Mouse (Mus musculus): Measurements from ENCODE around the gene Hydin.
"Not testable (repeated sequence)": the region's sequence is repeated elsewhere in the genome, so short reads cannot be mapped to it uniquely, and the experiment has no call there.

The Hydin gene

GRCm38 (mm10) chr8:110340090-110340703, 73.4 kb downstream of the Hydin start:
- no peak for DNase-seq

- DNase-seq: no peak
Observed at GRCm38 (mm10) chr8:110345697-110346394, 79.1 kb downstream of the Hydin start.

GRCm38 (mm10) chr8:110346915-110347314, 80.1 kb downstream of the Hydin start:
- DNase-seq: no peak

GRCm38 (mm10) chr8:110350725-110351124, 83.9 kb downstream of the Hydin start:
- no peak for DNase-seq

GRCm38 (mm10) chr8:110351909-110352308, 85.1 kb downstream of the Hydin start:
- DNase-seq: no peak

- no peak for DNase-seq
Observed at GRCm38 (mm10) chr8:110362975-110363374, 96.2 kb downstream of the Hydin start.

- peak; percentile 11 for DNase-seq
Observed at GRCm38 (mm10) chr8:110372836-110373235, 106.1 kb downstream of the Hydin start.

- no peak for DNase-seq
Observed at GRCm38 (mm10) chr8:110373695-110374094, 106.9 kb downstream of the Hydin start.

GRCm38 (mm10) chr8:110382751-110383150, 116.0 kb downstream of the Hydin start:
- no peak for DNase-seq

GRCm38 (mm10) chr8:110384632-110385031, 117.9 kb downstream of the Hydin start:
- DNase-seq: not testable (repeated sequence)

- no peak for DNase-seq
Observed at GRCm38 (mm10) chr8:110395656-110396055, 128.9 kb downstream of the Hydin start.

- no peak for DNase-seq
Observed at GRCm38 (mm10) chr8:110400536-110400935, 133.8 kb downstream of the Hydin start.

GRCm38 (mm10) chr8:110402311-110402710, 135.5 kb downstream of the Hydin start:
- no peak for DNase-seq

GRCm38 (mm10) chr8:110404516-110404915, 137.7 kb downstream of the Hydin start:
- no peak for DNase-seq

GRCm38 (mm10) chr8:110415121-110415520, 148.3 kb downstream of the Hydin start:
- DNase-seq: no peak

- no peak for DNase-seq
Observed at GRCm38 (mm10) chr8:110416931-110417330, 150.2 kb downstream of the Hydin start.

- no peak for DNase-seq
Observed at GRCm38 (mm10) chr8:110417801-110418200, 151.0 kb downstream of the Hydin start.

GRCm38 (mm10) chr8:110419711-110420110, 152.9 kb downstream of the Hydin start:
- DNase-seq: no peak

GRCm38 (mm10) chr8:110420221-110420620, 153.4 kb downstream of the Hydin start:
- no peak for DNase-seq

- DNase-seq: no peak
Observed at GRCm38 (mm10) chr8:110424146-110424545, 157.4 kb downstream of the Hydin start.

GRCm38 (mm10) chr8:110431340-110431739, 164.6 kb downstream of the Hydin start:
- DNase-seq: no peak

- no peak for DNase-seq
Observed at GRCm38 (mm10) chr8:110440528-110440927, 173.8 kb downstream of the Hydin start.

- DNase-seq: no peak
Observed at GRCm38 (mm10) chr8:110444276-110444675, 177.5 kb downstream of the Hydin start.

- DNase-seq: no peak
Observed at GRCm38 (mm10) chr8:110450463-110450862, 183.7 kb downstream of the Hydin start.

- DNase-seq: no peak
Observed at GRCm38 (mm10) chr8:110454466-110454865, 187.7 kb downstream of the Hydin start.

Data from layer of hippocampus, adult 9-11 months (tissue).